Mouse (Mus musculus): Measurements from ENCODE around the gene Omt2b. TPM values are rescaled to one million over a fixed set of nuclear protein-coding genes. Genes with fewer than 3 reads are reported as not detected.
"Not testable (repeated sequence)": the region's sequence is repeated elsewhere in the genome, so short reads cannot be mapped to it uniquely, and the experiment has no call there.

Gene Omt2b
- total RNA-seq, 2 experiments from 2014 or later = not detected

GRCm38 (mm10) chr9:78349141-78349540, 21.8 kb downstream of the Omt2b start:
- DNase-seq (ENCODE audit: low spot score in 2 of 2) = not testable (repeated sequence)
- intact Hi-C loops (cut with DNase I) = loop anchor here (10.0 kb wide), 1 partner anchor 54 kb away; no protein-coding TSS in a partner anchor

GRCm38 (mm10) chr9:78350007-78350406, 22.6 kb downstream of the Omt2b start:
- intact Hi-C loops (cut with DNase I); DNase-seq (ENCODE audit: low spot score in 2 of 2): not testable (repeated sequence)

GRCm38 (mm10) chr9:78351504-78352220, 24.3 kb downstream of the Omt2b start:
- intact Hi-C loops (cut with DNase I) = no loop called here

GRCm38 (mm10) chr9:78354665-78355578, 27.5 kb downstream of the Omt2b start:
- DNase-seq (ENCODE audit: low spot score in 2 of 2) = no peak
- intact Hi-C loops (cut with DNase I) = loop anchor here (5.0 kb wide), 1 partner anchor 197 kb away; no protein-coding TSS in a partner anchor

More at GRCm38 (mm10) chr9:78351504-78352220, 24.3 kb downstream of the Omt2b start:
- no peak for DNase-seq (ENCODE audit: low spot score in 2 of 2)

GRCm38 (mm10) chr9:78355611-78356010, 28.2 kb downstream of the Omt2b start, which contains the start of gene Gsta2:
Gene Gsta2 (minus strand): TSS chr9:78355788.
- intact Hi-C loops (cut with DNase I) = loop anchor here (5.0 kb wide), 1 partner anchor 197 kb away; no protein-coding TSS in a partner anchor
- DNase-seq (ENCODE audit: low spot score in 2 of 2) = no peak

GRCm38 (mm10) chr9:78358053-78358452, 30.7 kb downstream of the Omt2b start:
- intact Hi-C loops (cut with DNase I) = loop anchor here (5.0 kb wide), 1 partner anchor 194 kb away; no protein-coding TSS in a partner anchor
- peak; percentile 15 to 28 for DNase-seq (ENCODE audit: low spot score in 2 of 2)

- intact Hi-C loops (cut with DNase I) = loop anchor here (5.0 kb wide), 1 partner anchor 192 kb away; no protein-coding TSS in a partner anchor
- DNase-seq (ENCODE audit: low spot score in 2 of 2) = no peak
Measured at GRCm38 (mm10) chr9:78359750-78360483, 32.5 kb downstream of the Omt2b start.

GRCm38 (mm10) chr9:78360484-78360872, 33.1 kb downstream of the Omt2b start:
- intact Hi-C loops (cut with DNase I) = no loop called here
- DNase-seq (ENCODE audit: low spot score in 2 of 2) = no peak

- intact Hi-C loops (cut with DNase I) = no loop called here
- no peak for DNase-seq (ENCODE audit: low spot score in 2 of 2)
Measured at GRCm38 (mm10) chr9:78363374-78363773, 36.0 kb downstream of the Omt2b start.

GRCm38 (mm10) chr9:78364701-78365100, 37.3 kb downstream of the Omt2b start:
- intact Hi-C loops (cut with DNase I) = no loop called here
- DNase-seq (ENCODE audit: low spot score in 2 of 2) = no peak

- intact Hi-C loops (cut with DNase I) = no loop called here
- DNase-seq (ENCODE audit: low spot score in 2 of 2) = no peak
Measured at GRCm38 (mm10) chr9:78365850-78366544, 38.6 kb downstream of the Omt2b start.

- intact Hi-C loops (cut with DNase I); DNase-seq (ENCODE audit: low spot score in 2 of 2): not testable (repeated sequence)
Measured at GRCm38 (mm10) chr9:78367959-78368358, 40.6 kb downstream of the Omt2b start, which contains the start of gene Dppa5a. Gene Dppa5a (minus strand): TSS chr9:78368177.

GRCm38 (mm10) chr9:78368671-78369293, 41.4 kb downstream of the Omt2b start:
- intact Hi-C loops (cut with DNase I) = no loop called here
- no peak for DNase-seq (ENCODE audit: low spot score in 2 of 2)

- intact Hi-C loops (cut with DNase I) = no loop called here
- DNase-seq (ENCODE audit: low spot score in 2 of 2) = no peak
Measured at GRCm38 (mm10) chr9:78369349-78369748, 42.0 kb downstream of the Omt2b start.

- intact Hi-C loops (cut with DNase I) = no loop called here
- no peak for DNase-seq (ENCODE audit: low spot score in 2 of 2)
Measured at GRCm38 (mm10) chr9:78369786-78370185, 42.4 kb downstream of the Omt2b start.

- DNase-seq (ENCODE audit: low spot score in 2 of 2) = no peak
- intact Hi-C loops (cut with DNase I) = no loop called here
Measured at GRCm38 (mm10) chr9:78371441-78371840, 44.1 kb downstream of the Omt2b start.

- no peak for DNase-seq (ENCODE audit: low spot score in 2 of 2)
- intact Hi-C loops (cut with DNase I) = no loop called here
Measured at GRCm38 (mm10) chr9:78372827-78373504, 45.6 kb downstream of the Omt2b start.

GRCm38 (mm10) chr9:78374397-78374796, 47.0 kb downstream of the Omt2b start:
- intact Hi-C loops (cut with DNase I) = no loop called here
- DNase-seq (ENCODE audit: low spot score in 2 of 2) = no peak
